Mouse (Mus musculus): Measurements from ENCODE around the gene Pax6. TPM values are rescaled to one million over a fixed set of nuclear protein-coding genes. Genes with fewer than 3 reads are reported as not detected.

The Pax6 gene
- polyA plus RNA-seq, 1 experiment from 2014 or later, result 0.54 TPM

DNA sequence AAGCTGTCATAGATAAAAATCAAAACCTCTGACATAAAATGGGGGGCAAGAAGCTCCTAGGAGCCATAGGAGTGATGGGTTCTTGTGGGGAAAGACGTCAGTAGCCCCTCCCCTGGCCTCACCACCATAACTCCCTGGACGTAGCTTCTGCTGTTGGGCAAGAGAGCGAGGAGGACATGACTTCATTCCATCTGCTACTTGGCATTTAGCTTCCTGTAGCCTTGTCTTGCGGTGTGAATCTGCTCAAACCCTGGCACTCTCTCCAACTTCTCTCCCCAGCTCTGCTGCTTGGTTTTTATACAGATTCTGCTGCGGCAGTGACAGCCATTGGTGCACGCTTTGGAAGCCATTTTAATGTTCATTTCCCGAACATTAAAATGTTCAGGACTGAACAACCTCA is 78.2 kb downstream of the Pax6 start:
- no peaks in the 10 kb centered on the region for H3K36me3 ChIP-seq

More for the DNA sequence above, 78.2 kb downstream of the Pax6 start:
- no peak for DNase-seq (ENCODE audit: low spot score)
- Histone ChIP-seq H3K27me3 (ENCODE audit: insufficient read depth, poor library complexity, severe bottlenecking) (no peaks in the 10 kb centered on the region), H3K9me3 (0 out of 2 replicates have a peak, but pooled peaks cover 2% of the 10 kb centered on the region), H3K4me1 (no peaks in the 10 kb centered on the region), H3K27ac (no peak overlapping the region), H3K4me3 (no peak overlapping the region)
- 78% methylated on average over 7 of the region's 7 CpGs for WGBS

Other genes with a start within 250 kb of the Pax6 start
- 27.9 and 33.6 TPM in 2 replicates for gene Elp4, start 235.7 kb downstream of the Pax6 start, polyA plus RNA-seq (2016; fragmentation: Nextera tagmentation; extraction: Ambion mirVana)
- gene Immp1l, start 235.7 kb downstream of the Pax6 start, polyA plus RNA-seq (2016; fragmentation: Nextera tagmentation; extraction: Ambion mirVana), result 101 and 109 TPM in 2 replicates